Mouse (Mus musculus) kidney, embryonic 14.5 days (tissue): ENCODE measurements around the gene Pnp. TPM values are rescaled to one million over a fixed set of nuclear protein-coding genes. Genes with fewer than 3 reads are reported as not detected.
"Not testable (repeated sequence)": the region's sequence is repeated elsewhere in the genome, so short reads cannot be mapped to it uniquely, and the experiment has no call there.

Experiments
- ATAC-seq: fragments of 200-750 bp; cut with Nextera tagmentation; 2 replicates; pipeline ENCODE4 v1.8.0; 2017; ENCODE audit warnings: moderate number of reproducible peaks, mild to moderate bottlenecking, moderate TSS enrichment, moderate library complexity; ENCODE audit not compliant: low FRiP score, low TSS enrichment
- H3K27ac ChIP-seq: fragments of 300-500 bp; sonication (generic); 2 replicates; pipeline ENCODE4 v1.5.1; 2014; ENCODE audit warnings: low read depth, mild to moderate bottlenecking, low read length, moderate library complexity, mixed read lengths
- H3K27me3 ChIP-seq: fragments of 300-500 bp; sonication (generic); 2 replicates; pipeline ENCODE4 v1.6.1; 2014; ENCODE audit warnings: mild to moderate bottlenecking, low read length; ENCODE audit not compliant: control insufficient read depth, insufficient read depth
- H3K36me3 ChIP-seq: fragments of 300-500 bp; sonication (generic); 2 replicates; pipeline ENCODE4 v1.6.1; 2014; ENCODE audit warnings: low read length, mixed read lengths; ENCODE audit not compliant: control insufficient read depth, insufficient read depth
- H3K4me1 ChIP-seq: fragments of 300-500 bp; sonication (generic); 2 replicates; pipeline ENCODE4 v1.6.1; 2014; ENCODE audit warnings: low read length, mixed read lengths; ENCODE audit not compliant: control insufficient read depth, insufficient read depth
- H3K4me2 ChIP-seq: fragments of 300-500 bp; sonication (generic); replicated peaks from 2 replicates; pipeline ENCODE4 v1.6.1; 2014; ENCODE audit warnings: low read depth, mild to moderate bottlenecking, low read length
- H3K4me3 ChIP-seq: fragments of 300-500 bp; sonication (generic); 2 replicates; pipeline ENCODE4 v1.5.1; 2014; ENCODE audit warnings: mild to moderate bottlenecking, low read length
- H3K9ac ChIP-seq: fragments of 300-500 bp; sonication (generic); 2 replicates; pipeline ENCODE4 v1.6.1; 2014; ENCODE audit warnings: low read depth, mild to moderate bottlenecking, low read length, moderate library complexity
- H3K9me3 ChIP-seq: fragments of 300-500 bp; sonication (generic); 2 replicates; pipeline ENCODE4 v1.6.1; 2016; ENCODE audit warnings: low read length; ENCODE audit not compliant: control insufficient read depth
- WGBS: fragments of 180-500 bp; shearing (Covaris S2); extraction: QIAGEN DNeasy Blood & Tissue Kit; methylation state at CpG from one replicate; pipeline ENCODE4 v1.1.7; 2014; 5-methylcytosine and 5-hydroxymethylcytosine counted together
- polyA plus RNA-seq: library from polyadenylated mRNA; unstranded; fragments of >200 nt; fragmentation: Nextera tagmentation; extraction: Ambion mirVana; gene quantifications from 2 replicates; pipeline ENCODE4 v1.2.1, GENCODE M21; 2014

The Pnp gene
- polyA plus RNA-seq, 1 experiment from 2014 or later: 80.6 TPM

DNA sequence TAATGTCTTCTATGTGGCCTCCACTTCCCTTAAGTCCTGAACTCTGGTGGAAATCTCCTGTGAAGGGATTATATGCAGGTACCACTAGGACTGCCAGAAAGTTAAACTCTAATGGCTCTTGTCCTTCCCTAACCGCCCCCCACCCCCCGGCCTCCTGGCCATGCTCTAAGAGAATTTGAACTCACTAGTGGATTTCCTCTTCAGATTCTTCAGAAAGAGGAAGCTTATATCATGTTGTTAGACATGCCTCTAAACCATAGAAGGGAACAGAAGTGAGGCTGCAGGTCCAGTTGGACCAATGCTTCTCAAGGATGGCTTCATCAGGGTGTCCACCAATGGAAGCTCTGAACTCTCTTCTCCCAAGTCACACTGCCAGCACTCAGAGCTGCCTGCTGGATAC is 32.9 kb upstream of the Pnp start:
- H3K36me3 ChIP-seq, ATAC-seq, H3K27ac ChIP-seq, H3K4me2 ChIP-seq, H3K27me3 ChIP-seq, H3K4me1 ChIP-seq, H3K9ac ChIP-seq, H3K4me3 ChIP-seq, H3K9me3 ChIP-seq: not testable (repeated sequence)
- 91% methylated on average over 2 of the region's 2 CpGs for WGBS

DNA sequence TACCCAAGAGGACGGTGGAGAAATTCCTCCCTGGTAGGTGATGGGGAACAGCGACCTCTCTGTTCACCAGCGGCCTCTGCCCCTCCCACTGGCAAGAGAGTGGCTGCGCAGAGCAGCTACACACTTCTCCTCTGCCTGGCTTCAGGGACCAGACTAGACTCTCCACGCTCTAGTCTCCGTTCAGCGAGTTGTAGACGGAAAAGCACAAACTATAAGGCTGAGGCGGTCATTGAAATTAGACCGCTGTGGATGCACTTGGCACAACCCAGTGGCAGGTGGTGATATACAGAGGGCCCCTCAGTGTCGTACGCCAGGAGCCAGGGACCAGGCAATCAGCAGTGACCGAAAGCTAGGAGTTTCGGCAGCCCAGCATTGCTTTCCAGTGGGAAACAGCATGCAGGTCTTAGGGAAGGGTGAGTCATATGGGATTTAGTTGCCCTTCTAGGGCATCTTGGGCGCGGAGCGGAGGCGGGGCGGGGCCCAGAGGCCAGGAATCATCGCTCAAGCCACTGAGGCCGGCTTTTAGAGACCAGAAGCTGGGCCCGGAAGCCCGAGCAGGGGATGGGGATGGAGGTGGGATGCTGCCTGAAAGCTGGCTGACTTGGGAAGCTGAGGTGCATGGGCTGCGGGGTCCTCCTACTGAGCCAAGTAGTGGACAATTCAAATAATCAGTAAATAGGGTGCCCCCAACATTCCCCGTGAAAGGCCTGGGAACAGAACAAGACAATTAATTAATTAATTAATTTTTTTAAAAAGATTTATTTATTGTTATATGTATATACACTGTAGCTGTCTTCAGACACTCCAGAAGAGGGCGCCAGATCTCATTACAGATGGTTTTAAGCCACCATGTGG is 26.7 kb upstream of the Pnp start:
- 3% methylated on average over 26 of the region's 26 CpGs for WGBS
- no peaks in the 10 kb centered on the region for H3K9me3 ChIP-seq
- no peaks in the 10 kb centered on the region for H3K4me1 ChIP-seq
- no peaks in the 10 kb centered on the region for H3K36me3 ChIP-seq
- peak overlapping the region; percentile 47; the same call in 1 of the 2 replicates for H3K9ac ChIP-seq
- H3K27me3 ChIP-seq: no peaks in the 10 kb centered on the region
- peak overlapping the region; percentile 35 for H3K4me3 ChIP-seq
- peak; percentile 88 for ATAC-seq
- no peak overlapping the region for H3K27ac ChIP-seq
- H3K4me2 ChIP-seq: peak overlapping the region; percentile 43

DNA sequence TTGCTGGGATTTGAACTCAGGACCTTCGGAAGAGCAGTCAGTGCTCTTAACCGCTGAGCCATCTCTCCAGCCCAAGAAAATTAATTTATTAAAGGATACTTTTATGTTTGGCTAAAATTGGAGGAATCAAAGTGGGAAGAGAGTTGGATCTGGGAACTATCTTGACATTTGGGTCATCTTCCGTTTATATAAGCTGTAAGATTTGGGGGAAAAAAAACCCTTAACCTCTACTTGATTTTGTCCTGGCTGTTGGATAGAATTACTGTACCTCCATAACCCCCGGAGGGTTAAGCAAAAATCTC is 26.1 kb upstream of the Pnp start:
- Histone ChIP-seq H3K9me3 (no peaks in the 10 kb centered on the region), H3K4me1 (no peaks in the 10 kb centered on the region), H3K4me2 (no peak overlapping the region), H3K9ac (no peak overlapping the region), H3K4me3 (no peak overlapping the region), H3K27ac (no peak overlapping the region), H3K27me3 (no peaks in the 10 kb centered on the region), H3K36me3 (no peaks in the 10 kb centered on the region)
- WGBS: 82% methylated on average over 4 of the region's 4 CpGs
- ATAC-seq: no peak

DNA sequence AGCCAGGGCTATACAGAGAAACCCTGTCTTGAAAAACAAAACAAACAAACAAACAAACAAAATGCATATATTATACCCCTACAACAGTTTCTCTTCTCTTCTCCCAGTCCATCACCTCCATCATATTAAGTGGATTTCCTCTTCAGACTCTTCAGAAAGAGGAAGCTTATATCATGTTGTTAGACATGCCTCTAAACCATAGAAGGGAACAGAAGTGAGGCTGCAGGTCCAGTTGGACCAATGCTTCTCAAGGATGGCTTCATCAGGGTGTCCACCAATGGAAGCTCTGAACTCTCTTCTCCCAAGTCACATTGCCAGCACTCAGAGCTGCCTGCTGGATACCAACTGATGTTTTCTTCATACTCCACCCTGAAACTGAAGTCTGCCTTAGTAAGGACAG is 25.6 kb upstream of the Pnp start:
- H3K27ac ChIP-seq, H3K9ac ChIP-seq, H3K4me3 ChIP-seq, ATAC-seq, H3K27me3 ChIP-seq, H3K36me3 ChIP-seq, H3K4me2 ChIP-seq, H3K4me1 ChIP-seq, H3K9me3 ChIP-seq: not testable (repeated sequence)

DNA sequence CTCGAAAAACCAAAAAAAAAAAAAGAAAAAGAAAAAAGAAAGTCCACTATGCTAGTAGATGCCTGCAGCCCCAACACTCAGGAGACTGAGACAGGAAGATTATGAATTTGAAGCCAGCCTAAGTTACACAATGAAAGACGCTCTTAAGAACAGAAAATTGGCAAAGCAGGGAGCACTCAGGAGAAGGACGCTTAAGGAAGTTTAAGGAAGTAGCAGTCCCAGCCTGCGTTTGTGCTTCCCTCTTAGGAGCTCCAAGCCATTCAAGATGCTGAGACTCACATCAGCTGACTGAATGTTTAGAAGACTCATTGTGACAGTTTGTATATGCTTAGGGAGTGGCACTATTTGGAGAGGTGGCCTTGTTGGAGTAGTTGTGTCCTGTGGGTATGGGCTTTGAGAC is 22.8 kb upstream of the Pnp start:
- whole genome bisulfite sequencing: 81% methylated on average over 4 of the region's 4 CpGs
- Histone ChIP-seq H3K36me3 (peaks cover 9% of the 10 kb centered on the region; the same call in 1 of the 2 replicates), H3K4me3 (no peak overlapping the region), H3K27me3 (no peaks in the 10 kb centered on the region), H3K9ac (no peak overlapping the region), H3K4me1 (no peaks in the 10 kb centered on the region), H3K9me3 (no peaks in the 10 kb centered on the region), H3K27ac (no peak overlapping the region), H3K4me2 (no peak overlapping the region)
- no peak for ATAC-seq

DNA sequence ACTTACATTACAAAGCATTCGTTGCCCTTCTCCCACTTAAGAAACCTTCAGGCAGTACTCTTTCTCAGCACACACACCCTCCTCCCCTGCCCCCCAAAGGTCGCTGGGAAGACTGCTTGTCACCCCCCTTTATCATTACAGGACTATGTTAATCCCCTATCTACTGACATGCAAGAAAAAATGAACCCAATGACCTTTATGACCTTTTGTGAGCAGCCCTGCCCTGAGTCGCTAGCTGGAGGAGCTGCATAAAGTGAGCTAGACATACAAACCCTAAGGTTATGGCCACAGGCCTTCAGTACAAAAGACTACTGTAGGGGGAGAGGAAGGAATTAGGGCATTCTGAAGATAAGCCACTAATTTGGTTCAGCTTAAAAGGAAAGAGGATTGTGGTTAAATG is 19.5 kb upstream of the Pnp start:
- Histone ChIP-seq H3K27ac (no peak overlapping the region), H3K36me3 (peaks cover 35% of the 10 kb centered on the region), H3K4me1 (no peaks in the 10 kb centered on the region), H3K9me3 (no peaks in the 10 kb centered on the region), H3K4me3 (no peak overlapping the region), H3K4me2 (no peak overlapping the region), H3K9ac (no peak overlapping the region), H3K27me3 (no peaks in the 10 kb centered on the region)
- WGBS: 59% methylated on average over 3 of the region's 3 CpGs
- ATAC-seq: no peak

DNA sequence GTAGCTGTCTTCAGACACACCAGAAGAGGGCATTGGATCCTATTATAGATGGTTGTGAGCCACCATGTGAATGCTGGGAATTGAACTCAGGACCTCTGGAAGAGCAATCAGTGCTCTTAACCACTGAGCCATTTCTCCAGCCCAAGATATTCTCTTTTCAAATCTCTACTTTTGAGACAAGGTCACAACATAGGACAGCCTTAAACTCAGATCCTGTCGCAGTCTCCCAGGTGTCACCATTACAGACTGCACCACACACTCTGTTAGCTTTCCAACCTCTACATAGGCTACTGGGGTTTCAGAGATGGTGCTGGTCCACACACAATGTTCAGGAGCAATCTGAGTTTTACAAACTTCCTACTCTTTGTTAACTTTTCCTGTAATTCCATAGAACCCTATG is 7.4 kb upstream of the Pnp start:
- Histone ChIP-seq H3K4me2 (peak overlapping the region; percentile 71), H3K36me3 (peaks cover 36% of the 10 kb centered on the region), H3K9ac (peak overlapping the region; percentile 92), H3K4me3 (peak overlapping the region; percentile 90)
- H3K27ac ChIP-seq, H3K27me3 ChIP-seq, H3K9me3 ChIP-seq, ATAC-seq, H3K4me1 ChIP-seq: not testable (repeated sequence)
- WGBS: 74% methylated on average over 1 of the region's 1 CpGs

DNA sequence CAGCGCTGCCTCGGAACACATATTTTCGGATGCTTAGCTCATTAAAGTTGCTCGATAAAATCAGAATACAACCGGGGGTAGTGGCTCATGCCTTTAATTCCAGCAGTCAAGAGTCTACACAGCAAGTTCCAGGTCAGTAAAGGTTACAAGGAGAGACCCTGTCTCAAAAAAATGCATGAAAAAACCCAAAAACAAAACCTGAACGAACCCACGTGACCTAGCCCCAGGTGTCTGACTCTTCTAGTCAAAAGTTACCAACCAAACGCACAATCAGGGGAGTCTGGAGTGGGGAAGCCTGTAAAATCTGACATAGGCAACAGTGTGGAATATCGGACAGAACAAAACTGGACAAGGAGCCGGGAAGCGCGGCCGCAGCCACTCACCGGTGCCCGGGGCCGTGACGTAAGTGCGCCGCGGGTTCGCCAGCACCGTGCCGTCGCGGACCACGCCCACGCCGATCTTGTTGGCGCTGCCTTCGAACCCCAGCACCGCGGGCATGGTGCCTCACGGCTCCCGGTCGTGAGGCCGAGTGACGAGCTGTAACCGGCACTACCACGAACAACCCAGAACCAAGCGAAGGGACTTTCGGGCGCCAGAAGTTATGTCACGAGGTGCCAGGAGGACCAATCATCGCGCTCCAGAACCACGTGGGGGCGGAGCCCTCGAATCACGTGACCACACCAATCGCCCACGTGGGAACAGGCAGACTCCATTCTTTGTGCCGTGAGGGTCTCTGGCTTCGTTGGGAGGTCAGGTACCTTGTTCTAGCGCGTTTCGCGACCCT is 6.4 kb upstream of the Pnp start, which contains the start of the genes Osgep and Apex1:
TSS of gene Osgep (minus strand) at position 613 of the 784 bp plus-strand sequence.
TSS of gene Apex1 (plus strand) at position 688 of the 784 bp plus-strand sequence.
- Histone ChIP-seq H3K9ac (peak within 1 kb of the TSS; percentile 92), H3K4me2 (peak within 1 kb of the TSS; percentile 71), H3K27ac (peak within 1 kb of the TSS; percentile 94), H3K27me3 (no peaks in the 10 kb centered on the region), H3K9me3 (no peaks in the 10 kb centered on the region), H3K4me1 (peaks cover 11% of the 10 kb centered on the region), H3K4me3 (peak within 1 kb of the TSS; percentile 90), H3K36me3 (peaks cover 39% of the 10 kb centered on the region)
- WGBS: under 1% methylated on average over 57 of the region's 57 CpGs
- peak; percentile 96 for ATAC-seq
